Mouse (Mus musculus) G1E (cell line): ENCODE results near the gene Kcng4. TPM values are rescaled to one million over a fixed set of nuclear protein-coding genes. Genes with fewer than 3 reads are reported as not detected.

ENCODE experiments used
- ATAC-seq: 2 replicates; pipeline ENCODE4 v1.8.0; 2016; ENCODE audit warnings: mild to moderate bottlenecking; ENCODE audit not compliant: insufficient number of reproducible peaks, poor library complexity, low FRiP score, severe bottlenecking; ENCODE audit errors: extremely low read depth
- DNase-seq: peaks from one replicate; pipeline ENCODE4 v3.0.0; 2012; ENCODE audit warnings: low spot score
- H3K27me3 ChIP-seq: 2 replicates; pipeline ENCODE4 v1.6.1; 2012; ENCODE audit warnings: mild to moderate bottlenecking, low read length, inconsistent platforms; ENCODE audit not compliant: insufficient read depth
- H3K36me3 ChIP-seq: replicated peaks from 2 replicates; pipeline ENCODE3; 2012; ENCODE audit warnings: mild to moderate bottlenecking, inconsistent platforms
- H3K4me1 ChIP-seq: 2 replicates; pipeline ENCODE4 v1.6.1; 2012; ENCODE audit warnings: low read depth, low read length, inconsistent platforms, mixed read lengths; ENCODE audit not compliant: insufficient read depth
- H3K4me3 ChIP-seq: 2 replicates; pipeline ENCODE4 v1.5.1; 2012; ENCODE audit warnings: low read depth, mild to moderate bottlenecking, inconsistent platforms, low read length, moderate library complexity, mixed read lengths
- H3K9me3 ChIP-seq: replicated peaks from 2 replicates; pipeline ENCODE4 v1.6.1; 2012; ENCODE audit warnings: inconsistent platforms
- CTCF ChIP-seq: IDR thresholded peaks from 2 replicates; pipeline ENCODE4 v1.5.1; 2012; ENCODE audit warnings: low read depth, low read length, inconsistent platforms, mixed read lengths
- GATA1 ChIP-seq: IDR thresholded peaks from 2 replicates; pipeline ENCODE4 v1.6.1; 2012; ENCODE audit warnings: borderline replicate concordance, low read length, inconsistent platforms, mixed read lengths
- GATA2 ChIP-seq: IDR thresholded peaks from 2 replicates; pipeline ENCODE4 v1.6.1; 2012; ENCODE audit warnings: low read depth, low read length, inconsistent platforms, borderline replicate concordance
- POLR2AphosphoS5 ChIP-seq: IDR thresholded peaks from 2 replicates; pipeline ENCODE4 v1.6.1; 2012; ENCODE audit warnings: low read depth, low read length, inconsistent platforms; ENCODE audit not compliant: insufficient replicate concordance
- TAL1 ChIP-seq: conservative IDR thresholded peaks from 2 replicates; pipeline ENCODE4 v1.6.1; 2012; ENCODE audit warnings: low read depth, low read length, inconsistent platforms, mixed read lengths
- polyA plus RNA-seq: library from polyadenylated mRNA; stranded (reverse); fragments of >175 nt; gene quantifications from 2 replicates; pipeline ENCODE4 v1.2.3, GENCODE M21; 2012
- total RNA-seq, 2 experiments: library from RNA; stranded (forward) in 1 of 2; stranded (reverse) in 1 of 2; fragments of 200-1000 nt in 1 of 2; fragments of >200 nt in 1 of 2; fragmentation: Nextera tagmentation in 1 of 2; gene quantifications; 2 replicates each; pipeline ENCODE4 v1.2.3; 2014 to 2017

The Kcng4 gene
- total and polyA plus RNA-seq, 3 experiments = 0.11 TPM; not detected in 2

DNA sequence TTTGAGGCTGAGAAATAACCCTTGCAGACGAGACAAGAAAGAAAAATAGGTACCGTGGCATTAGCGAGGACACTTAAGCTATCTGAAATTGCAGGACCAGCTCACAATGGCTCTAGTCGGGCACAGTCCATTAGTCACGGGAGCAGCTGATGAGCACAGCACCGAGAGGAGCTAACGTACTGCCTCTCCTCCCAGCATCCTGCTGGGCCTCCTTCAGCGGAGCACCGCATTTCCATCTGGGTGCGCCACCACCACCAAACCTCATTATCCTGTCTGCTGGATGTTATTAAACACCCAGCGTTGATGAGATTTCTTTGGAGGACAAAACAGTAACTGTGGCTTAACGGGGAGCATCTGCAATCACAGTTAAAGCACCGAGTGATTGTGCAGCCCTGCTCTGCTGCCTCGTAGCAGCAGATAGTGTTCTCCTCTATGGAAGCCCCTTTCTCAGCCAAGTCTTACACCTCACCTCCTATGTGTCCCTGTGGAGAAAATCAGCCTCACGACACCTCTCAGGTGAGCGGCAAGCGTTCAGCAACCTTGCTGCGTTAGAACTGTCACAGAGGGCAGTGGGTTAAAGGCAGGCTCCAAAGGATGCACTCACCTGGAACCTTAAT, 9.6 kb upstream of the Kcng4 start:
- peaks cover 2% of the 10 kb centered on the region; the same call in 1 of the 2 replicates for H3K27me3 ChIP-seq
- no peak for ATAC-seq
- TF ChIP-seq CTCF (no peak), TAL1 (no peak), POLR2AphosphoS5 (no peak), GATA2 (no peak), GATA1 (no peak)

DNA sequence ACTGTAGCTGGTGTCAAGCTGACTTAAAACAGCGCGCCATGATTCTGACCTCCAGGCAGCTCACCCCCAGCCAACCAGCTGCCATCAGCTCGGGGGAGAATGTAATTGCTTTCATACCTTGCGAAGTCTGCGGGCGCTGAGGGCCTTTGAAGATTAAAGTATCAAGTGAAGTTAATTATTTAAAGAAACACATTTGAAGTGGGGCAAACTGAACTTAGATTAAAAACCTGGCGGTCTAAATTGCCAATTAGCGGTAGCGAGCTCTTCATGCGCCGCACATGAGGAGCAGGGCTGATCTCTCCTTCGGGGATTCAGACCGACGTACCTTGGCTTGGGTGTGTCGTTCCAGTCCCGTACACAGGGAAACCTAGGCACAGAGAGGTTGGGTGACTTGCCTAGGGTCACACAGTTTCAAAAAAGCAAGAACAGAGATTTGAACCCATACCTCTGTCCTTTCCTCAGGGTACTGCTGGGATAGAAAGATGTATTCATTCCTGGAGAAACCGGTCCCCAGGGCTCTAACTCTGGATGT, 9.0 kb upstream of the Kcng4 start:
- Histone ChIP-seq H3K9me3 (peaks cover 6% of the 10 kb centered on the region), H3K27me3 (peaks cover under 1% of the 10 kb centered on the region; the same call in 1 of the 2 replicates), H3K36me3 (no peaks in the 10 kb centered on the region), H3K4me3 (no peak overlapping the region), H3K4me1 (no peaks in the 10 kb centered on the region)
- ATAC-seq = no peak
- TF ChIP-seq GATA1 = no peak
- no peak for TF ChIP-seq TAL1
- TF ChIP-seq GATA2 = no peak
- TF ChIP-seq POLR2AphosphoS5 = no peak
- no peak for TF ChIP-seq CTCF
- no peak for DNase-seq

More for the DNA sequence above, 9.6 kb upstream of the Kcng4 start:
- no peak for DNase-seq
- Histone ChIP-seq H3K36me3 (no peaks in the 10 kb centered on the region), H3K4me1 (no peaks in the 10 kb centered on the region), H3K9me3 (peaks cover 6% of the 10 kb centered on the region), H3K4me3 (no peak overlapping the region)

DNA sequence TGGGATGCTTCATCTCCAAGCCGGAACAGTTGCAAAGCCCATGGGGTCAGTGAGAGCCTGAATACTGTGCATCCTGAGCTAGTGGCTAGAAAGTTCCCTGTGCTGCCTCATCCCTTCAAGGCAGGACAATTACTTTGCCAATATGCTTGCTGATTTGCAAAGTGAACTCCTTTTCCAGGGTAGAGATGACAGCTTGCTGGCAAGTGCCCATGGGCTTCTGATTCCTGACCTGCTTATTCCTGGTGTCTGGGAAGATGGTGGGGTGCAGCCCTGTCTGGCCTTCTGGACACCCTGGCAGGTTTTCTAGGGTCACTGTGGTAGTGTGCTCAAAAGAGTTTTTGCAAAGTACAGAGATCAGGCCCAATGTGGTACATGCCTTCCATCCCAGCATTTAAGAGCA, 7.5 kb upstream of the Kcng4 start:
- Histone ChIP-seq H3K9me3 (peaks cover 6% of the 10 kb centered on the region), H3K4me3 (no peak overlapping the region), H3K4me1 (no peaks in the 10 kb centered on the region), H3K36me3 (no peaks in the 10 kb centered on the region), H3K27me3 (no peaks in the 10 kb centered on the region)
- TF ChIP-seq GATA2 = no peak
- TF ChIP-seq POLR2AphosphoS5 = no peak
- TF ChIP-seq GATA1 = no peak
- TF ChIP-seq CTCF = no peak
- no peak for TF ChIP-seq TAL1
- ATAC-seq = no peak
- no peak for DNase-seq

DNA sequence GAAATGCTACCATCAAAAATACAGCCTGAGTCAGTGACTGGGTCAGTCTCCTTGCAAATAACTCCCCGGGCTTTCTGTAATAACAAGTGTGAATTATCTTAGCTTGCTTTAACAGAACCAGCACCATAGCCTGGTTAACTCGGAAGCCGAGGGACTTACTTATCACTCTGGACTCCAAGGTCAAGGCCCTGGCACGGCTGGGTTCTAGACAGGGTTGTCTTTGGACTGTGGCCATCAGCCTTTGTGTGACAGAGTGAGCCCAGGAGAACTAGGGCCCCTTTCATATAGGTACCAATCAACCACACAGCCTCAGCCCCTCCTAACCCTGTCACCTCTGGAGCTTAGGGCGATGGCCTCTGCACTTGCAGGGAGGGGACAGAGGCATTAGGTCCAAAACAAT, 5.6 kb upstream of the Kcng4 start:
- DNase-seq (no peak), ATAC-seq (no peak)
- Histone ChIP-seq H3K36me3 (no peaks in the 10 kb centered on the region), H3K27me3 (peaks cover 4% of the 10 kb centered on the region; the same call in 1 of the 2 replicates), H3K9me3 (no peaks in the 10 kb centered on the region), H3K4me1 (no peaks in the 10 kb centered on the region), H3K4me3 (no peak overlapping the region)
- no peak for TF ChIP-seq GATA2

DNA sequence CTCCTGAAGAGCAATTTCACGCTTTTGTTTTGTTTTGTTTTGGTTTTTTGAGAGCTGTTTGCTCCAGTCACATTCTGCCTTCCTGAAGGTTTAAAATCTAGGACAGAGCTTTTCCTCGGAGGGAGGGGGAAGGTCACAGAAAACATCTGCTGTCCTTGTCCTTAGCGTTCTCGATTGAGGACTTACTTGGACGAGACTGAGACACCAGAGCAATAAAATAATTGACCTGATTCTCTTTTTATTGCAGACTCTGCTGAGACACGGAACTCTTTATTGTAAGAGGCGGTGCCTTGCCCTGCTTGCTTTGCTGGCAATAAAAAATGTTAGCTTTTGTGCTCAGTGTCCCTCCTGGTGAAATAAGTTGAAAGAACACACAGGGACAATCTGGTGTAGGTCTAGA, 4.3 kb upstream of the Kcng4 start:
- no peak overlapping the region for H3K4me3 ChIP-seq
- H3K27me3 ChIP-seq = peaks cover 11% of the 10 kb centered on the region
- no peaks in the 10 kb centered on the region for H3K9me3 ChIP-seq
- no peak for DNase-seq
- TF ChIP-seq CTCF = no peak
- H3K36me3 ChIP-seq = no peaks in the 10 kb centered on the region
- H3K4me1 ChIP-seq = no peaks in the 10 kb centered on the region
- no peak for ATAC-seq

DNA sequence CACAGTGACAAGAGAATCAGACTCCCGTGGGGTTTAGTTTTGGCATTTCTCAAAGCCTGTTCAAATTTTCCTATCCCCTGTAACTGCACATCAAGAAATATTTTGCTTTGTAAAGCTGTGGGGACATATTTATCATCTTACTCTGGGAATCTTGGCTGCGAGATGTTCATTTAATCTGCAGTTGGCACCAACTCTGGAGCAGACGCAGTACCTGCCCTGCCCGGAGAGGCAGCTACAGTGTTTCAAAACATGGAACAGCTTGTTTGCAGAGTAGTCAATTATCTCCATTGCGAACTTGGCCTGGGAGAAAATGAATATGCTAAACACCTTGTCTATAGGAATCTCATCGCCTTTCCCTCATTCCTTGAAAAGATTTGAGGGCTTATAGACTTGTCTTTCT, 2.8 kb upstream of the Kcng4 start:
- peaks cover 13% of the 10 kb centered on the region for H3K27me3 ChIP-seq
- TF ChIP-seq POLR2AphosphoS5 (no peak), GATA1 (no peak), TAL1 (no peak), GATA2 (no peak), CTCF (no peak)
- DNase-seq = no peak
- ATAC-seq = no peak
- H3K36me3 ChIP-seq = no peaks in the 10 kb centered on the region
- no peak overlapping the region for H3K4me3 ChIP-seq
- no peaks in the 10 kb centered on the region for H3K9me3 ChIP-seq
- H3K4me1 ChIP-seq = no peaks in the 10 kb centered on the region

DNA sequence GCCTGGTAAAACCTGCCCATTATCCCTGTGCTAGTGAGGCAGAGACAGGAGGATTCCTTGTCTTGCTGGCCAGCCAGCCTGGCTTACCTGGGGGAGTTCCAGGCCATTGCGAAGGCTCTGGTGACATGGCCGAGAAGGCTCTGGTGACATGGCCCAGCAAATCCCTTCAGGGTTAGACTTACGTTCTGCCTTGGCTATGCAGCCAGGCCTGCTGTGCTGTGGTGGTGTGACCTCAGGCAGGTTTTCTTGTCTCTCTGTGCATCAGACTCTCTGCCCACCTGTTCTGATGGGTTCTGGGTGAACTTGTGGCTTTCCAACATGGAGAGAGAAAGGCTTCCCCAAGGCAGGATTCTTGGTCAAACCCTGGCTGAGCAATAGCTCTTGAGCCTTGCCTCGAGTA, 1.9 kb upstream of the Kcng4 start:
- Histone ChIP-seq H3K4me1 (no peaks in the 10 kb centered on the region), H3K9me3 (no peaks in the 10 kb centered on the region), H3K36me3 (no peaks in the 10 kb centered on the region), H3K27me3 (peaks cover 19% of the 10 kb centered on the region), H3K4me3 (no peak overlapping the region)
- ATAC-seq (no peak), DNase-seq (no peak)
- no peak for TF ChIP-seq TAL1
- no peak for TF ChIP-seq GATA2
